Mouse (Mus musculus) right cerebral cortex, adult 18-20 months (tissue): Measurements from ENCODE around the gene Olfr497.

ENCODE experiments used
- DNase-seq: peaks from one replicate; pipeline ENCODE4 v3.0.0; 2022; ENCODE audit warnings: mixed read lengths

The Olfr497 gene

DNA sequence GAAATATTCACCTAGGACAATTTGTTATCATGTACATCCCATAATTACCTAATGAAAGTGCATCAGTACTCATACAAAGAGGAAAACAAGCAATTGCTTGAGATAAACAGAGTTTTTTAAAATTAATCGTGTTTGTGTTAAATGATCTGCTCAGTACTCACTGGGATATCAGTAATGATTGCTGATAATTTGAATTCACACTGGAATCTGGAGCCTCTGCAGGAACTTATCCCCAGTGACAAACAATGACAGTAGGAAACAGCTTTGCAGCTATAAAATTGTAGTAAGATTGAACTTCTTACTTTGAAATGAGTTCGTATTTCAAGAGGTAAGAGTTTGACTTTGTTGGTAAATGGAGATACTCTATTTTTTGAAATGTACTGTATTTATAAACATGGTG lies at the start of gene Olfr497:
Gene Olfr497 (plus strand): TSS at position 301 of the 400 bp plus-strand sequence.
- DNase-seq: no peak

DNA sequence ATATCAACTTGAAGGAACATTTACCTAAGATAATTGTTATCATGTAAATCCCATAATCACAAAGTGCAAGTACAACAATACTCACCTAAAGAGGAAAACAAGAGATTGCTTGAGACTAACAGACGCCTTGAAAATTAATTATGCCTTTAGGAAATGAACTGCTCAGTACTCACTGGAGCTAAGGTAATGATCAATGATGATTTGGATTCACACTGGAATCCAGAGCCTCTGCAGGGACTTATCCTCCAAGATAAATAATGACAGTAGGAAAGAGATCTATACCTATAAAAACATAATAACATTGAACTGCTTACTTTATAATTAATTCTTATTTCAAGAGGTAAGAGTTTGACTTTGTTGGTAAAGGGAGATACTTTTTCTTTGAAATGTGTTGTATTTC lies 27.4 kb upstream of the Olfr497 start, which contains the start of gene Olfr495:
Gene Olfr495 (plus strand): TSS at position 301 of the 400 bp plus-strand sequence.
- no peak for DNase-seq

DNA sequence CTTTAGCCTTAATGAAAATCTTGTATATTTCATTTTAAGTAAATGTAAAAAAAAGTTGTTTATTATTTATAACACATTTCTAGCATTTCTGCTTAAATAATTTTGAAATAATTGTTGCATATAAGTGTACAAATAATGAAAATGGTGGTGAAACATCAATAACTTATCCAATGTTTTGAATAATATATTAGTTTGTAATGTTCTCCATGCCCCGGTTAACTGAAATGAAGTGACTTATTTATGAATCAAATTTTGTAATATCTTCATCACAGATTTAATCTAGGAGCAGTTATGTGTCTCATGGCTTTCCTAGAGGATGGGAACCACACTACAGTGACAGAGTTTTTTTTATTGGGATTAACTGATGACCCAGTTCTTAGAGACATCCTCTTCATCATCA lies 44.8 kb downstream of the Olfr497 start, which contains the start of gene Olfr498:
Gene Olfr498 (plus strand): TSS at position 301 of the 400 bp plus-strand sequence.
- no peak for DNase-seq
